Mouse (Mus musculus) effector memory CD4-positive, alpha-beta T cell, adult 5 months (primary cell): ENCODE data around the gene Gm26558. TPM values are rescaled to one million over a fixed set of nuclear protein-coding genes. Genes with fewer than 3 reads are reported as not detected.

Experiments
- polyA plus RNA-seq: library from polyadenylated mRNA; unstranded; fragments of 100-300 nt; shearing (Covaris generic); gene quantifications from one replicate; pipeline ENCODE4 v1.2.1, GENCODE M21; 2017

Gene Gm26558
- 13.1 TPM for polyA plus RNA-seq

DNA sequence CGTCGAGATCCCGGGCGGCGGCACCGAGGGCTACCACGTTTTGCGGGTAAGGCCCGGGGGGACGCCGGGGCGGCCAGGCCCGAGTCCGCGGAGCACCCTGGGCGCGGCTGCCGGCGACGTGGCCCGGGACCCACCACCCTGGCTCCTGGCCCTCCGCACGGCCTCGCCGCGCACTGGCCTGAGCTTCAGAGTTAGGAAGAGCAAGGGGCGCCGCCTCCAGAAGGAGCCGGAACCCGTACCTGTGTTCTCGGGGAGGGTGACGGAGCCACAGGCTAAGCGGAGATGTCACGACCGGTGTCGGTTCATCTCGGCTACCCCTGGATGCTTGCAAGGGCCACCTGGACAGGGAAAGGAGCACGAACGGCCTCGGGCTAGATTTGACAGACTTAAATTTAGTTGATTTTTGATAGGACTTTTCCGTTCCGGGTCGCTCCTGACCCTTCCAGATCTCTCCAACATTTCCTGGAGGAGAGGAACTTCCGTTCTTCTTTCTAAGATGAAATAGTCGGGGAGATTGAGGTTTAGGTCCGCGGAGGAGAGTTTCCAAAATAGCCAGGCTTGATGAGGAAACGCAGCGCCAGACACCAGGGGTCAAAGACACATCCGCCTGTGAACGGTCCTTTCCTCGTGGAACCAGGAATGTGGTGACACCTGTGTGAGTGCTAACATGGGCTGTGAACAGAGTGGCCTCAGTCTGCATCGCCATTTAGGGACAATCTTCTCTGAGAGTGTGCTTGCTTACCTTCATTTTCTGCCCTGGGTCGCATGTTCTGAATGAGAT, at the start of gene Gm26558:
Gm26558 (minus strand) TSS at position 394 of the 781 bp plus-strand sequence.

GRCm38 (mm10) chr2:70660887-70661714, 807 bp downstream of the Gm26558 start, which contains the start of gene Gorasp2:
Gene Gorasp2 (plus strand): TSS chr2:70661576.

Other genes with a start within 250 kb of the Gm26558 start
- 0.30 TPM for gene Sp5, start 187.2 kb downstream of the Gm26558 start, polyA plus RNA-seq
- not detected for gene Erich2, start 153.3 kb downstream of the Gm26558 start, polyA plus RNA-seq
- gene Gad1, start 109.0 kb downstream of the Gm26558 start, polyA plus RNA-seq: not detected
- 105 TPM for gene Gorasp2, start 532 bp downstream of the Gm26558 start, polyA plus RNA-seq
- gene Tlk1, start 163.6 kb upstream of the Gm26558 start, polyA plus RNA-seq: 77.5 TPM